Mouse (Mus musculus) lung, adult 2 months (tissue): ENCODE data around the gene Tsfm. TPM values are rescaled to one million over a fixed set of nuclear protein-coding genes. Genes with fewer than 3 reads are reported as not detected.

Experiments used
- DNase-seq: peaks from one replicate; pipeline ENCODE4 v3.0.0; 2022
- H3K4me1 ChIP-seq: fragments of 200-500 bp; 2 replicates; pipeline ENCODE4 v1.6.1; 2011; ENCODE audit warnings: low read length; ENCODE audit not compliant: control insufficient read depth, insufficient read depth
- H3K4me3 ChIP-seq: fragments of 200-500 bp; replicated peaks from 2 replicates; pipeline ENCODE3; 2011; ENCODE audit warnings: low read depth, mild to moderate bottlenecking, control low read depth, low read length; ENCODE audit errors: extremely low read depth
- CTCF ChIP-seq: fragments of 200-500 bp; IDR thresholded peaks from 2 replicates; pipeline ENCODE4 v1.5.1; 2011; ENCODE audit warnings: mild to moderate bottlenecking, low read length, control low read depth; ENCODE audit not compliant: insufficient read depth
- POLR2A ChIP-seq: fragments of 200-500 bp; IDR thresholded peaks from 2 replicates; pipeline ENCODE4 v1.6.1; 2011; ENCODE audit warnings: low read depth, mild to moderate bottlenecking, control low read depth, low read length, borderline replicate concordance; ENCODE audit errors: extremely low read depth
- WGBS: fragments of 180-500 bp; shearing (Covaris S2); methylation state at CpG from one replicate; pipeline ENCODE4 v1.1.7; 2018; 5-methylcytosine and 5-hydroxymethylcytosine counted together
- polyA plus RNA-seq: library from polyadenylated mRNA; depleted of rRNA; stranded (reverse); fragments of >200 nt; gene quantifications from 2 replicates; pipeline ENCODE4 v1.2.3, GENCODE M21; 2012

Gene Tsfm
- polyA plus RNA-seq, 1 experiment = 22.4 TPM

DNA sequence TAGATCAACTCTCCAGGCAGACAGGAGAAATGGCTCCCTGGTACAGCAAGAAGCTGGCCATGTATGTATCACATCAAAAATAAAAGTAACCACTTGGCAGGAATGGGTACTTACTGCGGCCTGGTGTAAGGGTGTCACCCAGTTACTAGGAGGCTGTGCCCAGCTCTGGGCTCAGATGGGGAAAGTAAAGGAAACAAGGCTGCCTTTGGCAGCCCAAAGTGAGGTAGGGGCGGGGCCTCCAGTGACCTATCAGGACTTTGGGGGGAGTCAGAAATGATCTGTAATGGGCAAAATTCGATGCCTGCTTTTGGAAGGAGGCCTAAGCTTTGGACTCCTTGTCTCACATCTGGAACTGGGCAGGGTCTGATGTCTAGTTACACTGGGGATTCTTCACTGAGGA lies 48.9 kb downstream of the Tsfm start:
- TF ChIP-seq CTCF = no peak
- peak; percentile 18; the same call in 1 of the 2 replicates for TF ChIP-seq POLR2A
- no peak for DNase-seq
- Histone ChIP-seq H3K4me1 (peaks cover 48% of the 10 kb centered on the region), H3K4me3 (peak overlapping the region; percentile 29)
- WGBS = 19% methylated on average over 3 of the region's 3 CpGs

- TF ChIP-seq POLR2A (0 out of 2 replicates have a peak, but pooled peaks have one; percentile 1), CTCF (no peak)
- no peak for DNase-seq
- Histone ChIP-seq H3K4me3 (peak overlapping the region; percentile 85), H3K4me1 (peaks cover 44% of the 10 kb centered on the region)
- 11% methylated on average over 11 of the region's 11 CpGs for WGBS
Measured at GRCm38 (mm10) chr10:126980933-126981530, 49.6 kb downstream of the Tsfm start.

DNA sequence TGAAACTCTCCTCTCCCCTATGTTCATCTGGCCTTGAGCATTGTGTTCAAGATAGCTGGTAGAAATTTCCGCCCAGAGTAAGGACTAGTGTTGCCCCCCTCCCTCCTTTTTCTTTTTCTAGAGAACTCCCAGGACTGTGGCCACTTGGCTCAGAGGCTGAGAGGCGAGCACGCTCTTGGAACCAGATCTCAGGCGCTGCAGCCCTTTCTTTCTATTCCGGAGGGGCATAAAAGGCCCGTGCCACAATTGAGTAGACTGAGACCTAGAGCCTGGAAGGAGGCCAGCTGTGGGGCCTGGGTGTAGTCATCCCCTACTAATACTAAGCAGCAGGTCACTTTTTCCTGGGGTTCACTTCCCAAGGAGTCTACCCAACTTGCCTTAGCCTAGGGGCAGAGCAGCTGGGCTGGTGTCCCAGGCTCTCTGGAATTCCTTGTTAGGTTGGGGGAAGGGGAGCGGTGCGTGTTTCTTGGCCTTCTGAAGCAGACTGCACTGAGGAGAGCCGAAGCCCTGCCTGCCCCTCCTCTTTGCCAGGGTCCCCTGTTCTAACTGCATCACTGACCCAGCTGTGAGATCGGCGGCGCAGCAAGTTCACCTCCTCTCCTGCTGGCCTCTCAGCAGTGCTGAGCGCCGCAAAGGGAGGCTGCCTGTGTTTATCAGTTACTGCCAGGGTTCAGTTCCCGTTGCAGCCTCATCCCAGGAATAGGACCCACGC lies 50.3 kb downstream of the Tsfm start:
- Histone ChIP-seq H3K4me1 (peaks cover 39% of the 10 kb centered on the region), H3K4me3 (peak overlapping the region; percentile 85)
- peak; percentile 55 for DNase-seq
- TF ChIP-seq CTCF (no peak), POLR2A (0 out of 2 replicates have a peak, but pooled peaks have one; percentile 12)
- WGBS = 5% methylated on average over 16 of the region's 16 CpGs

GRCm38 (mm10) chr10:126979636-126980151 lies 50.9 kb downstream of the Tsfm start:
- WGBS = under 1% methylated on average over 57 of the region's 57 CpGs
- peak overlapping the region; percentile 85 for H3K4me3 ChIP-seq
- DNase-seq = peak; percentile 54
- TF ChIP-seq POLR2A = no peak
- no peak for TF ChIP-seq CTCF
- H3K4me1 ChIP-seq = peaks cover 34% of the 10 kb centered on the region

GRCm38 (mm10) chr10:126979121-126979635 lies 51.5 kb downstream of the Tsfm start:
- 1% methylated on average over 52 of the region's 62 CpGs for WGBS
- DNase-seq = peak; percentile 69
- peaks cover 29% of the 10 kb centered on the region for H3K4me1 ChIP-seq
- TF ChIP-seq CTCF = no peak
- 0 out of 2 replicates have a peak, but pooled peaks have one; percentile 5 for TF ChIP-seq POLR2A
- peak overlapping the region; percentile 85 for H3K4me3 ChIP-seq

DNA sequence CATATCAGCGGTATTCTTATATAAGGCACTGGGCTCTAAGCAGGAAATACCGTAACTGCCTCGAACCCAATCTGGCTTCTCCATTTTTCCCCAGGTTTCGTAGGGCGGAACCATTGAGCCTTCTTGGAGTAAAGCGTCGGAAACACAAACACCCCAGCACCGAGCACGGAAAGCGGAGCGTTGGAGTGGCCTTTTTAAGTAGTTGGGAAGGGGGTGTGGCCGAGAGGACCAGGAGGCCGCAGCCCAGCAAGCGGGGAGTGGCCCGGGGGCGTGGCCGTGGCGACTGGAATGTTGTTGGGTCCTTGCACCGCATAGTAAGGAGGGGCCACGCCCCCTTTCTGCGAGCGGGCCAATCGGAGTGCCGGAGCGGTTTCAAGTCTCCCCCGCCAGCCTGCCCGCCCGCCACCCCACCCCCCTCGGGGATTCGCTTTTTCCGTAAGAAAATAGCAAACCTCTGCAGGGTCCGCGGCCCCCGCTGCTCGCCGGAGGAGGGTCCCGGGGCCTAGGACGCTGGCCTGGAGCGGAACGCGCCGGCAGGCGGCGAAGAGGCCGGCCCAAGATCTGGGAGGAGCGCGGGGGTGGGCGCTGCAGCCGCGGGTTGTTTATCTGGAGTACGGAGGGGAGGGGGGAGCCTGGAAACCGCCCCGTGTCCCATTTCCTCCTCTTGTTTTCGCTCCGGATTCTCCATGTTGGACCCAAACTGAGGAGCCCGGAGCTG lies 52.2 kb downstream of the Tsfm start, which contains the start of gene Ctdsp2:
Gene Ctdsp2, plus strand, starts transcription at position 441 of the 718 bp plus-strand sequence.
- Histone ChIP-seq H3K4me1 (peaks cover 22% of the 10 kb centered on the region), H3K4me3 (peak within 1 kb of the TSS; percentile 85)
- TF ChIP-seq POLR2A = peak; percentile 97
- no peak for TF ChIP-seq CTCF
- under 1% methylated on average over 55 of the region's 56 CpGs for WGBS
- DNase-seq = peak; percentile 99

DNA sequence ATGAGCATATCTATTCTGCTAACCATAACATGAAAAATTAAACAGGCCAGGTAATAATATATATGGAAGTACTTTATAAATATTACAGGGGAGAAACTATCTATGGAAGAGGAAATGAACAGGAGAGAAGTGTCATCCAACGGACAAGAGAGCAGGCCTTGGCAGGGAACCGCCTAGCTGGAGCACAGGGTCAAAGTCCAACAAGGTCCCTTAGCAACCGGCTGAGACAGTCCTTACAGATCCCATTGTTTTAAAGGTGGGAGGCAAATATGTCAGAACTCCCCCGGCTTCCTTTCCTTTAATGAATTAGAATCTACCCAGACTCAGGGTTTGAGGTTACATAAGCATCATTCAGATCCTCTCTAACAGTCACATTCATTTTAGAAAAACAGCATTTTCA lies 53.6 kb downstream of the Tsfm start:
- H3K4me3 ChIP-seq = no peak overlapping the region
- 60% methylated on average over 4 of the region's 4 CpGs for WGBS
- no peak for DNase-seq
- H3K4me1 ChIP-seq = peaks cover 10% of the 10 kb centered on the region
- TF ChIP-seq POLR2A = no peak
- no peak for TF ChIP-seq CTCF

DNA sequence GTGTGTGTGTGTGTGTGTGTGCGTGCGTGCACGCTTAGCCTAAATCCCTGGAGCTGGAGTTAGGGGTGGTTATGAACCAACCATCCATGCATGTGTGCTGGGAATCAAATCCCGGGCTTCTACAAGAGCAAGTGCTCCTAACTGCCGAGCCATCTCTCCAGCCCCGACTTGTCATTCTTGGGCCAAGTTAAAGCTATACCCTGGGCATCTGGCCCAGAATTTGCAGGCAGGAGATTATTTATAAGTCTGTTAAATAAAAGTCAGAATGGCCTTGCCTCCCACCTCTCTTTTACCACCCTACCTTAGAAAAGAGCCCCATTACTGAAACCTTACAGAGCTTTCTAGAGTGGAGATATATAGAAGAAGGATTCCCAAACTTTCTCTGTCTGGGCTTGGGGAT lies 54.9 kb downstream of the Tsfm start:
- DNase-seq = no peak
- H3K4me3 ChIP-seq = no peak overlapping the region
- H3K4me1 ChIP-seq = peaks cover 14% of the 10 kb centered on the region
- TF ChIP-seq CTCF (no peak), POLR2A (no peak)
- 76% methylated on average over 6 of the region's 6 CpGs for WGBS

DNA sequence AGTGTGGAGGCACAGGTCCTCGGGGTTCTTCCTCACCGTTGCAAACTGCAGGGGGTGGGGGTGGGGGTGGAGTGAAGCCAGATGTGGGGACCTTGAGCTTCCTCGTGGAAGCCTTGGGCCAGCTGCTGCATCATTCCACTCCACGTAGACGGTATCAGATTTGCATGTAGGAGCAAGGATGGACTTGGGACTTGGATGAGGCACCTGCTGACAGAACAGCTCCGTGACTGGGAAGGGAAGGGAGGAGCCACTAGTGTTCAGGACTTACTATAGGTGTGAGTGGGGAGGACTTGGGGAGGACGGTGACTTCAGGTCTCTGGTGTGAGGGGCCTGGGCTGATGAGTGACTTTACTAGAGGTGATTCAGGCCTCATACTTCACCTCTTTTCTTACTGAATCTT lies 57.7 kb downstream of the Tsfm start:
- no peak overlapping the region for H3K4me3 ChIP-seq
- peaks cover 13% of the 10 kb centered on the region for H3K4me1 ChIP-seq
- TF ChIP-seq CTCF (no peak), POLR2A (no peak)
- no peak for DNase-seq
- WGBS = 50% methylated on average over 7 of the region's 7 CpGs
